Mouse (Mus musculus) embryonic facial prominence, embryonic 11.5 days (tissue): ENCODE results near the gene Vil1. TPM values are rescaled to one million over a fixed set of nuclear protein-coding genes. Genes with fewer than 3 reads are reported as not detected.

Experiments
- ATAC-seq: fragments of 200-750 bp; cut with Nextera tagmentation; replicated peaks from 2 replicates; pipeline ENCODE4 v1.8.0; 2017; ENCODE audit warnings: low read depth; ENCODE audit not compliant: insufficient number of reproducible peaks, low FRiP score, low TSS enrichment
- DNase-seq: peaks from one replicate; pipeline ENCODE4 v3.0.0-alpha.2; 2015; ENCODE audit warnings: low spot score
- H3K27ac ChIP-seq: fragments of 300-500 bp; sonication (generic); replicated peaks from 2 replicates; pipeline ENCODE4 v1.5.1; 2014; ENCODE audit warnings: mild to moderate bottlenecking, low read depth, low read length, control low read depth
- H3K27me3 ChIP-seq: fragments of 300-500 bp; sonication (generic); 2 replicates; pipeline ENCODE4 v1.6.1; 2014; ENCODE audit warnings: mild to moderate bottlenecking, low read length, moderate library complexity, mixed read lengths; ENCODE audit not compliant: control insufficient read depth, insufficient read depth
- H3K36me3 ChIP-seq: fragments of 300-500 bp; sonication (generic); replicated peaks from 2 replicates; pipeline ENCODE4 v1.6.1; 2014; ENCODE audit warnings: low read depth, mild to moderate bottlenecking, low read length, moderate library complexity, mixed read lengths; ENCODE audit not compliant: control insufficient read depth, insufficient read depth
- H3K4me1 ChIP-seq: fragments of 300-500 bp; sonication (generic); 2 replicates; pipeline ENCODE4 v1.6.1; 2014; ENCODE audit warnings: low read length, mixed read lengths; ENCODE audit not compliant: control insufficient read depth, insufficient read depth
- H3K4me2 ChIP-seq: fragments of 300-500 bp; sonication (generic); 2 replicates; pipeline ENCODE4 v1.6.1; 2014; ENCODE audit warnings: low read depth, mild to moderate bottlenecking, control low read depth, low read length, moderate library complexity
- H3K4me3 ChIP-seq: fragments of 300-500 bp; sonication (generic); 2 replicates; pipeline ENCODE4 v1.5.1; 2014; ENCODE audit warnings: low read depth, low read length, control low read depth
- H3K9ac ChIP-seq: fragments of 300-500 bp; sonication (generic); replicated peaks from 2 replicates; pipeline ENCODE4 v1.6.1; 2014; ENCODE audit warnings: mild to moderate bottlenecking, control low read depth, low read length
- H3K9me3 ChIP-seq: fragments of 300-500 bp; sonication (generic); replicated peaks from 2 replicates; pipeline ENCODE4 v1.6.1; 2016; ENCODE audit warnings: mild to moderate bottlenecking, low read length, inconsistent platforms, mixed read lengths; ENCODE audit not compliant: control insufficient read depth
- WGBS: fragments of 180-500 bp; shearing (Covaris S2); extraction: QIAGEN DNeasy Blood & Tissue Kit; methylation state at CpG from one replicate; pipeline ENCODE4 v1.1.7; 2014; 5-methylcytosine and 5-hydroxymethylcytosine counted together
- polyA plus RNA-seq: library from polyadenylated mRNA; unstranded; fragments of >200 nt; fragmentation: Nextera tagmentation; extraction: Ambion mirVana; gene quantifications from 2 replicates; pipeline ENCODE4 v1.2.1, GENCODE M21; 2014

Vil1 gene
- polyA plus RNA-seq, 1 experiment from 2014 or later, result 0.07 TPM

DNA sequence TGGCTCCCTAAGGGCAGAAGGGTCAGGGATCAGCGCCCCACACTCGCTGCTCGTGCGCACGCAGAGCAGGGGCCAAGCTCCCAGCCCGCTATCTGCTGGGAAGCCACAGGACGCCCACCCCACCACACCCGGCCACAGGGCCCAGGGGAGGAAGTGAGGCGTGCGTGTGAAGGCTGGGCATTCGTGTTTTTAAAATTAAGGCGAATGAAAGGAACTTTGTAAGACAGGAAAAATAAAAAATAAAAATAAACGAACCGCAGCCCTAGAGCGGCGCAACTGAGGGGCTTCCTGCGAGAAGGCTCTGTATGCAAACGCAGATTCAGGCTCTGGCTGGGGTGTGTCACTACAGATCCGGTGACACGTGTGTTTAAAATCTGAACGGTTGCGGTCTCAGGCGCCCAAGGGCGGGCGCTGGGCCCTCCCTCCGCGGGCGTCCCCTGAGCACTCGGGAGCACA, 19.3 kb upstream of the Vil1 start:
- no peak for ATAC-seq
- H3K4me1 ChIP-seq, result peaks cover 3% of the 10 kb centered on the region; the same call in 1 of the 2 replicates
- peak; percentile 58 for DNase-seq
- H3K4me3 ChIP-seq, result peak overlapping the region; percentile 18; the same call in 1 of the 2 replicates
- peak overlapping the region; percentile 52 for H3K4me2 ChIP-seq
- WGBS, result 3% methylated on average over 29 of the region's 29 CpGs
- H3K27ac ChIP-seq, result peak overlapping the region; percentile 47; the same call in 1 of the 2 replicates
- peaks cover 6% of the 10 kb centered on the region for H3K36me3 ChIP-seq
- peak overlapping the region; percentile 47 for H3K9ac ChIP-seq
- H3K9me3 ChIP-seq, result no peaks in the 10 kb centered on the region
- peaks cover 2% of the 10 kb centered on the region; the same call in 1 of the 2 replicates for H3K27me3 ChIP-seq

DNA sequence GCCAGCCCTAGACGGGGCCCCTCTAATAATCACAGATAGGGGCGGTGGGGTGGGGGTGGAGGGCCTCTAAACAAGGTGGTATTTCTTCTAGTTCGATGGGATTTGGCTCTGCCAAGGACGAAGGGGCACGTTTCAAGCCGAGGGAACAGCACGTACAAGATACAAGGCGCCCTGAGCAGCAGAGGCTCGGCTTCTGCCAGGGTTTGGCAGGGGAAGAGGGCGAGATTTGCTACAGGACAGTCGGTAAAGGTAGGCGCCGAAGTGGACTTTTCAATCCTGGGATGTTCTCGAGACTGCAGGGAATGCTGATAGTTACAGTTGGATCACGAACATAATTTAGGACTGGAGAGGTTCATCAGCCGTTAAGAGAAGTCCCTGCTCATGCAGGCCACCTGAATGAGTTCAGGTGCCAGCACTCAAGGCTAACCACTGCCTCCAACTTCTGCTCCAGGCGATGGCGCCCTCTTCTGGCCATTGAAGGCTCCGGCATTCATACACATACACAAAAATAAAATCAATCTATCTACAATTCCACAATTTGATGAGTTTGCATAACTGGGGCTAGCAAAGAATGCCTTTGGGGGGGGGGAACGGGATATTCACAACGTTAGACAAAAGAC, 18.8 kb upstream of the Vil1 start:
- no peak for ATAC-seq
- Histone ChIP-seq H3K9me3 (no peaks in the 10 kb centered on the region), H3K27ac (peak overlapping the region; percentile 47; the same call in 1 of the 2 replicates), H3K4me3 (peak overlapping the region; percentile 18; the same call in 1 of the 2 replicates), H3K27me3 (peaks cover 2% of the 10 kb centered on the region; the same call in 1 of the 2 replicates), H3K36me3 (peaks cover 8% of the 10 kb centered on the region), H3K4me1 (peaks cover 3% of the 10 kb centered on the region; the same call in 1 of the 2 replicates), H3K4me2 (peak overlapping the region; percentile 52), H3K9ac (peak overlapping the region; percentile 47)
- DNase-seq, result peak; percentile 70
- WGBS, result 6% methylated on average over 21 of the region's 21 CpGs

DNA sequence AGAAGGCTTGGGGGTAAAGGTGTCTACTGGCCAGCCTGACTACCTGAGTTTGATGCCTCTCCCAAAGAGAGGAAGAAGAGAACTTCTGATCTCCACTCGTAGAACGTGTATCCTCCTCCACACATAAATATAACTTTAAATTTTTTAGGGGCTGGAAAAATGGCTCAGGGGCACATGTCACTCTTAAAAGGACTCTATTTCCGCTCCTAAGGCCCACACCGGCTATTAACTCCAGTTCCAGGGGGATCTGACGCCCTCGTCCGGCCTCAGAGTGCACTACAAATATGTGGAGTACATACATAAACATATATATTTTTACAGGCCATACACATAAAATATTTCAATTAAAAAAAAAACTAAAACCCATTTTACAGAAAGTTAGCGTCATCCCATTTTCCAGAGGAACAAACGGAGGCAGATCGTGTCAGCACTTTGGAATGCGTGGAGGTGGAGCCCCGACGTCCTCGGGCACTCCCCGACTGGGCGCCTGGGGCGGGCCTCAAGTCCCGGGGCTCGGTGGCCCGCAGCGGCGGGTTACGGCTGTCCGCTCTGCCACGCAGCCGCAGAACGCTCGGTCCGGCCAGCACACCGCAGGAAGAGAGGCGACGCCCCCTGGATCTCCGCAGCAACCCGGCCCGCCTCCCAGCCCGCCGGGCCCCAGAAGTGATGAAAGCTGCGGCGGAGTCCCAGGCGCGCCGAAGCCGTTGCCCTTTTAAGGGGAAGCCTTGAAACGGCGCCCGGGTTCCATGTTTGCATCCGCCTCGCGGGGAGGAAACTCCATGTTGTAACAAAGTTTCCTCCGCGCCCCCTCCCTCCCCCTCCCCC, 18.0 kb upstream of the Vil1 start, which contains the start of gene Ctdsp1:
Gene Ctdsp1, plus strand, starts transcription at position 586 of the 825 bp plus-strand sequence.
- 4% methylated on average over 44 of the region's 51 CpGs for WGBS
- Histone ChIP-seq H3K27ac (peak within 1 kb of the TSS; percentile 96), H3K27me3 (peaks cover 2% of the 10 kb centered on the region; the same call in 1 of the 2 replicates), H3K9ac (peak within 1 kb of the TSS; percentile 96), H3K4me3 (peak within 1 kb of the TSS; percentile 98), H3K9me3 (no peaks in the 10 kb centered on the region), H3K36me3 (peaks cover 8% of the 10 kb centered on the region), H3K4me2 (peak within 1 kb of the TSS; percentile 97), H3K4me1 (peaks cover 3% of the 10 kb centered on the region; the same call in 1 of the 2 replicates)
- peak; percentile 63 for ATAC-seq
- peak; percentile 98 for DNase-seq

DNA sequence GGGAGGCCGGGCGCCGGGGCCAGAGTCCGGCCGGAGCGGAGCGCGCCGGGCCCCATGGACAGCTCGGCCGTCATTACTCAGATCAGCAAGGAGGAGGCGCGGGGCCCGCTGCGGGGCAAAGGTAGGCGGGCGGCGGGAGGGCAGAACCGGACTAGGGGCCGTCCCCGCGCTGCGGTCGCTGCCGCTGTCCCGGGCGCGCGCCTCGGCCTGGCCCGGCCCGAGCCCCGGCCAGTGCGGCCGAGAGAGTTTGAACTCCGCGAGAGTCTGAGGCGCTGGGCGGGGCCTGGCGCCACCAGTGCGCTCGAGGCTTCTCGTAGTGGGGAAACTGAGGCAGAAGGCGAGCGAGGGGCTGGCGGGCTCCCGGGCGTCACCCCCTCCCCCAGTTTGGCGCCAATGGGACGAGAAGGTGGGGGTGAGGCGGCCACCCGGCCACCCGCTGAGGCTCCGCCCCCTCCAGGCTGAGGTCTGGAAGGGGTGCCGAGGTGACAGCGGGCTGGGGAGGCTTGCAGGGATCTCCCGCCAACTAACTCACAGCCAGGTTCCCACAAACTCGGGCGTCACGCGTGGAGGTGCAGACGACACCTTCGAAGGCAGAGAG, 17.2 kb upstream of the Vil1 start:
- peak overlapping the region; percentile 96 for H3K9ac ChIP-seq
- ATAC-seq, result no peak; the same call in 1 of the 2 replicates
- H3K4me3 ChIP-seq, result peak overlapping the region; percentile 98
- peak; percentile 68 for DNase-seq
- peaks cover 2% of the 10 kb centered on the region; the same call in 1 of the 2 replicates for H3K27me3 ChIP-seq
- H3K9me3 ChIP-seq, result no peaks in the 10 kb centered on the region
- peak overlapping the region; percentile 97 for H3K4me2 ChIP-seq
- under 1% methylated on average over 42 of the region's 63 CpGs for WGBS
- H3K4me1 ChIP-seq, result peaks cover 3% of the 10 kb centered on the region; the same call in 1 of the 2 replicates
- peak overlapping the region; percentile 96 for H3K27ac ChIP-seq
- peaks cover 8% of the 10 kb centered on the region for H3K36me3 ChIP-seq

DNA sequence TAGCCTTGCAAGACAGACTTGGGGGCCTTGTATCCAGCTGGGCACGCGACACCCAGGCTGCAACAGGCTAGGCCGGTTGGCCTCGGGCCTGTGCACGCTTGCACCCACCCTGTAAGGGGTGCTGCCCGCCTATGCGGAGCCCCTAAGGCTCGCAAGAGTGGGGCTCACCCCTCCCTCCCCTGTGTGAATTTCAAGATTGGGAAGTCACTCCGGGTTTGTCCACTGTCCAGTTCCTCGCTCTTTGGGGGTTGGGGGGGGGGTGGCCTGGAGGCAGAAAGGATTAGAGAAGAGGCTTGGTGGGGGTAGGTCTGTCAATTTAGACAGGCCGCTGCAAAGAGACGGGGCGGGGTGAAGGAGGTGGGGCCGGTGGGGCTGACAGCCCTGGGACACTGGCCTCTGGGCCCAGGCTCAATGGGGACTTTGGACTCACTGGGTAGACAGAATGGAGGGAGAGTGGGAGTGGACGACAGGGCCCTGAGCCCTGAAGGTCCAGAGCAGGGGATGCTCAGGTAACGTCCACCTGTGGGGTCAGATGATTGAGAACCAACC, 16.7 kb upstream of the Vil1 start:
- Histone ChIP-seq H3K36me3 (peaks cover 8% of the 10 kb centered on the region), H3K9ac (peak overlapping the region; percentile 96), H3K9me3 (no peaks in the 10 kb centered on the region), H3K4me2 (peak overlapping the region; percentile 97), H3K4me3 (peak overlapping the region; percentile 98), H3K27ac (peak overlapping the region; percentile 96), H3K27me3 (peaks cover 2% of the 10 kb centered on the region; the same call in 1 of the 2 replicates), H3K4me1 (peaks cover 3% of the 10 kb centered on the region; the same call in 1 of the 2 replicates)
- WGBS, result 2% methylated on average over 16 of the region's 16 CpGs
- ATAC-seq (peak; percentile 16; the same call in 1 of the 2 replicates), DNase-seq (no peak)

DNA sequence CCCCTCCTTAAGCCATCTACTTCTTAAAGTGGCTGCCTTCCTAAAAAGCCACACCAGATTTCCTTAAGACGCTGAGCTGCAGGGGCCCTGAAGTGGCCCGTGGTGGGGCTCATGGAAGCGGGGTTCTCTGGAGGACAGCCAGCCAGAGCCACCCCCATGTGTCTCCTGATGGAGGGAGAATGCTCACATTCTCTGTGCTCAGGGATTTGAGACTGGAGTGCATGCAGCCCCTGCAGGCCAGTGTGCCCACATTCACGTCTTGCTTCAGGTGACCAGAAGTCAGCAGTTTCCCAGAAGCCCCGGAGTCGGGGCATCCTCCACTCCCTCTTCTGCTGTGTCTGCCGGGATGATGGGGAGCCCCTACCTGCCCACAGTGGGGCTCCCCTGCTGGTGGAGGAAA, 16.2 kb upstream of the Vil1 start:
- Histone ChIP-seq H3K4me2 (peak overlapping the region; percentile 97), H3K27me3 (peaks cover 2% of the 10 kb centered on the region; the same call in 1 of the 2 replicates), H3K9me3 (no peaks in the 10 kb centered on the region), H3K9ac (peak overlapping the region; percentile 96), H3K36me3 (peaks cover 8% of the 10 kb centered on the region), H3K4me3 (peak overlapping the region; percentile 98), H3K27ac (no peak overlapping the region), H3K4me1 (peaks cover 3% of the 10 kb centered on the region; the same call in 1 of the 2 replicates)
- WGBS, result 44% methylated on average over 7 of the region's 7 CpGs
- ATAC-seq (no peak), DNase-seq (no peak)

DNA sequence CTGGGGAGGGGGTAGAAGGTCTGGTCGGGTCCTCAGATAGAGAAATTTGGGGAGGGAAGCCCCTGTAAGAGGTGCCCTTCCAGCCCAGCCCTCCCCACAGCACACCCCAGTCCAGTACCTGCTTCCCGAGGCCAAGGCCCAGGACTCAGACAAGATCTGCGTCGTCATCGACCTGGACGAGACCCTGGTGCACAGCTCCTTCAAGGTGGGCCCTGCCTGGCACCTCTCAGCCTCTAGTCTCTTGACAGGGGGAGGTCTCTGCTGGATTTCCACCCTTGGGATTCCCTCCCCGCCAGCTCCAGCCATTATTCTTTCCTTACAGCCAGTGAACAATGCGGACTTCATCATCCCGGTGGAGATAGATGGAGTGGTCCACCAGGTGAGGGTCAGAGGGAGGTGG, 15.5 kb upstream of the Vil1 start:
- H3K4me1 ChIP-seq, result peaks cover 3% of the 10 kb centered on the region; the same call in 1 of the 2 replicates
- no peak overlapping the region for H3K4me2 ChIP-seq

More for the DNA sequence above, 15.5 kb upstream of the Vil1 start:
- H3K36me3 ChIP-seq, result peaks cover 8% of the 10 kb centered on the region
- ATAC-seq (no peak), DNase-seq (no peak)
- no peak overlapping the region for H3K27ac ChIP-seq
- H3K4me3 ChIP-seq, result no peak overlapping the region; the same call in 1 of the 2 replicates
- no peak overlapping the region for H3K9ac ChIP-seq
- 88% methylated on average over 9 of the region's 9 CpGs for WGBS
- H3K27me3 ChIP-seq, result peaks cover 2% of the 10 kb centered on the region; the same call in 1 of the 2 replicates
- no peaks in the 10 kb centered on the region for H3K9me3 ChIP-seq
